In the genomic region with DNA sequence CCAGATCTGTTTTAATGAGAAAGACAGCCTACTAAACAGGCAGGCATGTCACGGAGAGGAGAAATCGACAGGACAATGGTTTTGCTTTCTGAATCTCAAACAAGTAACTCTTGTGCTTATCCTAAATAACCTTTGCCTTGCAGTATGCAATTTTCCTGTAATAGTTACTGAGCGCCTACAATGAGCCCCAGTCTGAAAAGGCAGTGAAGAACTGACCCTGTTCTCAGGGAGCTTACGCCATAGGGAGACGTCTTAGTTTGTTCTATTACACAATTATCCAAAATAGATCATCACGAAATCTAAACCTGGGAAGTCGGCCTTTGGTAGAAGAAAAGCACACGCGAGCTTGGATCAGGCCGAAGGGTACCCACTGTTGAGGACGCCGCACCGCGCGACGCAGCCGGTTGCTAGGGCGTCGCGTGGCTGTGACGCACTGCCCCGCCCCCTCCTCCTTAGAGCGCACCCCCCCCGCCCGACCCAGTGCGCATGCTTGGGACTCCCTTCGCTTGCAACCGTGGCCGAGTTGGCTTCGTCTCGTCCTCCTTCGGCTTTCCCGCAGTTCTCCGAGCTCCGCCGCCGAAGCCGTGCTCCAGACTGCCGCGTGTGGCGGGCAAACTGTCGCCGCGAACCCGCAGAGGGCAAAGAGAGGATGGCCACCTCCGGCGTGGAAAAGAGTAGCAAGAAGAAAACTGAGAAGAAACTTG, we compare ENCODE assay signal across 7 mouse cellular contexts. TPM values are rescaled to one million over a fixed set of nuclear protein-coding genes. Genes with fewer than 3 reads are reported as not detected.
DNase-seq lines count a peak whose midpoint lies in the region; ATAC-seq and TF ChIP-seq lines count a peak whose summit lies in the region.

A gene (plus strand): TSS at position 500 of the 704 bp plus-strand sequence.

- peak; percentile 43; the same call in 1 of the 2 replicates for TF ChIP-seq CTCF in intestine, postnatal 0 days (IDR thresholded peaks at IDR 0.05; ENCODE audit: low read depth)

- H3K27ac ChIP-seq in intestine, postnatal 0 days (ENCODE audit: low read depth, low read length) = peak within 1 kb of the TSS; percentile 74
- peak within 1 kb of the TSS; percentile 48; the same call in 1 of the 2 replicates for H3K27ac ChIP-seq in limb, embryonic 11.5 days (replicated peaks; ENCODE audit: low read depth, low read length)
- H3K27ac ChIP-seq in midbrain, embryonic 14.5 days (replicated peaks; ENCODE audit: low read depth, low read length) = peak within 1 kb of the TSS; percentile 95

- no peaks in the 10 kb centered on the region for H3K36me3 ChIP-seq in intestine, postnatal 0 days (ENCODE audit: control insufficient read depth, insufficient read depth)
- no peaks in the 10 kb centered on the region for H3K36me3 ChIP-seq in limb, embryonic 11.5 days (ENCODE audit: control insufficient read depth, insufficient read depth, low read length)
- H3K36me3 ChIP-seq in midbrain, embryonic 14.5 days (ENCODE audit: control insufficient read depth, insufficient read depth, low read length) = no peaks in the 10 kb centered on the region

- H3K9ac ChIP-seq in intestine, postnatal 0 days (ENCODE audit: low read depth, low read length) = peak within 1 kb of the TSS; percentile 68
- peak within 1 kb of the TSS; percentile 85 for H3K9ac ChIP-seq in limb, embryonic 11.5 days (ENCODE audit: low read length)
- H3K9ac ChIP-seq in midbrain, embryonic 14.5 days (replicated peaks; ENCODE audit: low read length) = peak within 1 kb of the TSS; percentile 96

- H3K9me3 ChIP-seq in intestine, postnatal 0 days (ENCODE audit: control insufficient read depth) = no peaks in the 10 kb centered on the region
- no peaks in the 10 kb centered on the region for H3K9me3 ChIP-seq in limb, embryonic 11.5 days (ENCODE audit: control insufficient read depth, low read length)
- H3K9me3 ChIP-seq in midbrain, embryonic 14.5 days (ENCODE audit: control insufficient read depth, low read length) = no peaks in the 10 kb centered on the region

- H3K4me3 ChIP-seq in intestine, postnatal 0 days (ENCODE audit: low read depth, low read length) = peak within 1 kb of the TSS; percentile 72
- H3K4me3 ChIP-seq in limb, embryonic 11.5 days (ENCODE audit: low read depth, low read length) = peak within 1 kb of the TSS; percentile 70
- H3K4me3 ChIP-seq in midbrain, embryonic 14.5 days (replicated peaks; ENCODE audit: low read depth, low read length) = peak within 1 kb of the TSS; percentile 81

- 2% methylated on average over 47 of the region's 47 CpGs for WGBS in intestine, postnatal 0 days
- WGBS in limb, embryonic 11.5 days = 1% methylated on average over 46 of the region's 47 CpGs
- 1% methylated on average over 47 of the region's 47 CpGs for WGBS in midbrain, embryonic 14.5 days

- peak; percentile 95 for ATAC-seq in intestine, postnatal 0 days
- ATAC-seq in limb, embryonic 11.5 days (ENCODE audit: insufficient number of reproducible peaks, low FRiP score, low TSS enrichment, low read depth) = peak; percentile 96
- peak; percentile 97 for ATAC-seq in midbrain, embryonic 14.5 days (ENCODE audit: low FRiP score, low TSS enrichment)

- H3K4me2 ChIP-seq in intestine, postnatal 0 days (replicated peaks; ENCODE audit: low read depth) = peak within 1 kb of the TSS; percentile 92
- peak within 1 kb of the TSS; percentile 70 for H3K4me2 ChIP-seq in limb, embryonic 11.5 days (ENCODE audit: low read depth, severe bottlenecking)
- peak within 1 kb of the TSS; percentile 74 for H3K4me2 ChIP-seq in midbrain, embryonic 14.5 days (ENCODE audit: low read length)

- H3K27me3 ChIP-seq in intestine, postnatal 0 days (replicated peaks; ENCODE audit: control insufficient read depth, insufficient read depth, low read length) = no peaks in the 10 kb centered on the region
- H3K27me3 ChIP-seq in limb, embryonic 11.5 days (ENCODE audit: control insufficient read depth, insufficient read depth, low read length) = no peaks in the 10 kb centered on the region
- H3K27me3 ChIP-seq in midbrain, embryonic 14.5 days (ENCODE audit: control insufficient read depth, insufficient read depth, low read length) = no peaks in the 10 kb centered on the region

- no peaks in the 10 kb centered on the region for H3K4me1 ChIP-seq in intestine, postnatal 0 days (replicated peaks; ENCODE audit: control insufficient read depth, insufficient read depth, low read length)
- no peaks in the 10 kb centered on the region for H3K4me1 ChIP-seq in limb, embryonic 11.5 days (ENCODE audit: control insufficient read depth, insufficient read depth, low read length)
- peaks cover 26% of the 10 kb centered on the region for H3K4me1 ChIP-seq in midbrain, embryonic 14.5 days (ENCODE audit: control insufficient read depth, insufficient read depth, low read length)

- DNase-seq in adrenal gland, postnatal 10 days = peak; percentile 92
- peak; percentile 91 for DNase-seq in embryo, embryonic 9.5 days (ENCODE audit: extremely low spot score)
- peak; percentile 16 for DNase-seq in gonadal fat pad, adult 2 months (ENCODE audit: low read depth)
- DNase-seq in limb, embryonic 11.5 days (ENCODE audit: low spot score) = peak; percentile 92
- peak; percentile 98 for DNase-seq in midbrain, embryonic 14.5 days
- peak; percentile 62 to 80 for DNase-seq in spleen, adult 18-20 months

RNA-seq across cellular contexts. Expression of the gene that starts here (rescaled TPM):
- 10 to 100 TPM; 29.5 to 34.8 TPM for total RNA-seq in adrenal gland, postnatal 10 days (2021)
- polyA plus RNA-seq in gonadal fat pad, adult 2 months (2012; rRNA removed) = 6.5 and 6.6 TPM in 2 replicates
- polyA plus RNA-seq in intestine, postnatal 0 days (2015; fragmentation: Nextera tagmentation; extraction: Ambion mirVana) = 14.8 and 15.1 TPM in 2 replicates
- 59.5 and 60.0 TPM in 2 replicates for polyA plus RNA-seq in limb, embryonic 11.5 days (2014; fragmentation: Nextera tagmentation; extraction: Ambion mirVana)
- polyA plus RNA-seq in midbrain, embryonic 14.5 days (2014; fragmentation: Nextera tagmentation; extraction: Ambion mirVana) = 177 and 194 TPM in 2 replicates

Comparison
In these comparisons a context has a peak if more than half of its experiments do, and no peak if none do; other contexts are left out.
1. Peak in every context shown above with its lines: DNase-seq, ATAC-seq, H3K4me3 ChIP-seq and H3K27ac ChIP-seq.
2. DNase-seq: peak in every context shown above with its lines; median percentile 98 in midbrain, embryonic 14.5 days; 92 in adrenal gland, postnatal 10 days; 92 in limb, embryonic 11.5 days; 91 in embryo, embryonic 9.5 days; 71 in spleen, adult 18-20 months; 16 in gonadal fat pad, adult 2 months.